Mouse (Mus musculus) MEL-GATA-1-ER (cell line): ENCODE data around the gene Ffar2.

Source experiments
- DNase-seq: peaks from one replicate; pipeline ENCODE4 v3.0.0-alpha.2; 2012; ENCODE audit warnings: low read depth; ENCODE audit errors: extremely low read depth

Gene Ffar2

DNA sequence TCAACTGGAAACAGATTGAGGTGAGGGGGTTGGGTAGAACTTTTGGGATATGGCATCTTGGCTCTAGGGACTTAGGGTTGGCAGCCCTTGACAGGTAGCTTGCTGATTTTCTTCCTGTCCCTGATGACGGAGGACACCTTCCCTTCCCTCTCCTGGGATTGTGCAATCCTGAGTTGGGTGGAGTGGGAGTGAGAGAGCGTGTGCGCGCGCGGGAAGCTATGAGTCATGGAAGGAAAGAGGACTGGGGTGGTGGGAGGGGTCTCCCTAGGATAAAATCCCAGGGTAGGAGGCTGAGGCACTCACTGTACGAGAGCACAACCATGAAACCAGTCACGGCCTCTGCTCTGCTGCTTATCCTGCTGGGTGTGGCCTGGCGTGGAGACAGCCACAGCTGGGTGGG, 47.5 kb downstream of the Ffar2 start:
- DNase-seq: no peak

DNA sequence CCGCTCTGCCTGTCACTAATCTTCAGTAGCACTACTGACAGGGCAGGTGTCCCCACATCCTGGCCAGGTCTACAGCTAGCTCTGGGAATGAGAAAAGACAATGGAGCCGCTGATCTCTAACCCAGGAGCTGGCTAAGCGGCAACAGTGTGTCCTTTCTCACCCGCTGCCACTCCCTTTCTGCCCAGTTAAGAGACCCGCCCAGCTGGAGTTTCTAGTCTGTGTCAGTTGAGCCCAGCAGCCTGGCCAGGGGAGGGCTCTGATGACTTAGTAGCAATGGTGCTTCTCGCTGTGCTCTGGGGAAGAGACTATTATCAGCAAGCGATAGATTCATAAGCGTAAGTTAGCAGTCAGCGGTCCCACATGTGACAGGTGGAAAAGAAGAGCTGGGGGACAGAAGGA, 54.3 kb downstream of the Ffar2 start:
- DNase-seq: no peak
